Comparison of ENCODE assay signal across 13 mouse cellular contexts in genomic region chr3:96312341-96313098, GRCm38 (mm10). TPM values are rescaled to one million over a fixed set of nuclear protein-coding genes. Genes with fewer than 3 reads are reported as not detected.
DNase-seq lines count a peak whose midpoint lies in the region; ATAC-seq and TF ChIP-seq lines count a peak whose summit lies in the region.
"Had no signal": no experiment of that assay in that cellular context is flagged by ENCODE, and none has a peak within 500 bp of the region (broad histone marks: within the 10 kb centered on the region; RNA-seq: fewer than 3 reads in every experiment).

No protein-coding gene starts in this region.

- no peak overlapping the region for H3K4me2 ChIP-seq in forebrain, embryonic 13.5 days
- no peak overlapping the region for H3K4me2 ChIP-seq in heart, embryonic 11.5 days
- H3K4me2 ChIP-seq: liver, embryonic 15.5 days had no signal

- WGBS in forebrain, embryonic 10.5 days = 74% methylated on average over 8 of the region's 8 CpGs
- WGBS in forebrain, embryonic 13.5 days = 77% methylated on average over 8 of the region's 8 CpGs
- 69% methylated on average over 8 of the region's 8 CpGs for WGBS in embryonic facial prominence, embryonic 10.5 days
- 52% methylated on average over 8 of the region's 8 CpGs for WGBS in heart, embryonic 11.5 days (ENCODE audit: insufficient replicate concordance)

- peaks cover 7% of the 10 kb centered on the region; the same call in 1 of the 2 replicates for H3K4me1 ChIP-seq in forebrain, embryonic 10.5 days
- H3K4me1 ChIP-seq in forebrain, embryonic 13.5 days = no peaks in the 10 kb centered on the region
- peaks cover 9% of the 10 kb centered on the region; the same call in 1 of the 2 replicates for H3K4me1 ChIP-seq in embryonic facial prominence, embryonic 10.5 days
- H3K4me1 ChIP-seq in heart, embryonic 11.5 days (ENCODE audit: control insufficient read depth, insufficient read depth, low read length) = no peaks in the 10 kb centered on the region
- H3K4me1 ChIP-seq: liver, embryonic 15.5 days had no signal

- ATAC-seq in forebrain, embryonic 13.5 days = no peak
- ATAC-seq in heart, embryonic 11.5 days (replicated peaks; ENCODE audit: insufficient number of reproducible peaks, low FRiP score, low TSS enrichment) = no peak
- ATAC-seq: hindbrain, embryonic 16.5 days had no signal

- no peak overlapping the region for H3K4me3 ChIP-seq in forebrain, embryonic 10.5 days
- no peak overlapping the region for H3K4me3 ChIP-seq in forebrain, embryonic 13.5 days
- H3K4me3 ChIP-seq in left cerebral cortex, adult 2 months = no peak overlapping the region
- H3K4me3 ChIP-seq in embryonic facial prominence, embryonic 10.5 days = no peak overlapping the region
- H3K4me3 ChIP-seq in heart, embryonic 11.5 days (ENCODE audit: low read depth, low read length) = no peak overlapping the region
- H3K4me3 ChIP-seq: liver, embryonic 15.5 days had no signal

- no peaks in the 10 kb centered on the region for H3K27me3 ChIP-seq in forebrain, embryonic 10.5 days (ENCODE audit: poor library complexity, severe bottlenecking)
- no peaks in the 10 kb centered on the region for H3K27me3 ChIP-seq in forebrain, embryonic 13.5 days
- no peaks in the 10 kb centered on the region for H3K27me3 ChIP-seq in embryonic facial prominence, embryonic 10.5 days (replicated peaks; ENCODE audit: low read depth, poor library complexity, severe bottlenecking)
- H3K27me3 ChIP-seq in heart, embryonic 11.5 days (ENCODE audit: control insufficient read depth, insufficient read depth, low read length) = no peaks in the 10 kb centered on the region

- no peaks in the 10 kb centered on the region for H3K36me3 ChIP-seq in forebrain, embryonic 10.5 days (replicated peaks)
- H3K36me3 ChIP-seq in forebrain, embryonic 13.5 days (ENCODE audit: poor library complexity, severe bottlenecking) = no peaks in the 10 kb centered on the region
- no peaks in the 10 kb centered on the region for H3K36me3 ChIP-seq in embryonic facial prominence, embryonic 10.5 days (replicated peaks)
- H3K36me3 ChIP-seq in heart, embryonic 11.5 days (ENCODE audit: control insufficient read depth, insufficient read depth, low read length) = no peaks in the 10 kb centered on the region
- H3K36me3 ChIP-seq: liver, embryonic 15.5 days had no signal

- no peak overlapping the region for H3K9ac ChIP-seq in forebrain, embryonic 13.5 days
- H3K9ac ChIP-seq in heart, embryonic 11.5 days (ENCODE audit: low read depth, low read length) = no peak overlapping the region
- H3K9ac ChIP-seq: liver, embryonic 15.5 days had no signal

- no peaks in the 10 kb centered on the region; the same call in 1 of the 2 replicates for H3K9me3 ChIP-seq in forebrain, embryonic 10.5 days
- no peaks in the 10 kb centered on the region for H3K9me3 ChIP-seq in forebrain, embryonic 13.5 days (replicated peaks)
- no peaks in the 10 kb centered on the region for H3K9me3 ChIP-seq in embryonic facial prominence, embryonic 10.5 days
- H3K9me3 ChIP-seq in heart, embryonic 11.5 days (replicated peaks; ENCODE audit: control insufficient read depth, low read length) = no peaks in the 10 kb centered on the region
- H3K9me3 ChIP-seq: liver, embryonic 15.5 days had no signal

- no peak for TF ChIP-seq CTCF in left cerebral cortex, adult 2 months (IDR thresholded peaks at IDR 0.05)

- H3K27ac ChIP-seq in forebrain, embryonic 10.5 days = no peak overlapping the region
- no peak overlapping the region for H3K27ac ChIP-seq in forebrain, embryonic 13.5 days
- H3K27ac ChIP-seq in left cerebral cortex, adult 2 months = no peak overlapping the region
- no peak overlapping the region for H3K27ac ChIP-seq in embryonic facial prominence, embryonic 10.5 days (replicated peaks)
- no peak overlapping the region for H3K27ac ChIP-seq in heart, embryonic 11.5 days (ENCODE audit: low read depth, low read length)
- H3K27ac ChIP-seq: kidney, postnatal 0 days; liver, embryonic 15.5 days had no signal

- peak; percentile 13 for DNase-seq in forebrain, embryonic 10.5 days (ENCODE audit: extremely low spot score, low spot score)
- DNase-seq in left cerebral cortex, postnatal 14 days (ENCODE audit: low spot score in 2 of 2) = peak; percentile 43 to 70
- DNase-seq in left cerebral cortex, adult 2 months (ENCODE audit: extremely low spot score in 1 of 2, low spot score in 2 of 2) = no peak
- DNase-seq in ES-CJ7 (ENCODE audit: low read depth, low spot score) = peak; percentile 85
- DNase-seq in embryonic facial prominence, embryonic 10.5 days (ENCODE audit: low spot score) = peak; percentile 33
- DNase-seq in thymus, postnatal 25 days = no peak
- DNase-seq: cerebellum, adult 9-10 months; thymus, adult 2 months had no signal

- intact Hi-C loops in left cerebral cortex, postnatal 14 days (cut with DNase I) = no loop called here
- intact Hi-C loops in left cerebral cortex, adult 2 months (cut with DNase I) = no loop called here

RNA-seq across cellular contexts. Expression of gene Fcgr1, which starts 18.8 kb away (rescaled TPM):
- 0.84 and 1.3 TPM in 2 replicates for polyA plus RNA-seq in forebrain, embryonic 10.5 days (2016; fragmentation: Nextera tagmentation; extraction: Ambion mirVana)
- polyA plus RNA-seq in forebrain, embryonic 13.5 days (2015; fragmentation: Nextera tagmentation; extraction: Ambion mirVana) = 0.56 and 1.0 TPM in 2 replicates
- 1 to 10 TPM; 2.1 to 2.7 TPM for total RNA-seq in left cerebral cortex, postnatal 14 days (2021)
- total RNA-seq in left cerebral cortex, adult 2 months (2021) = 1 to 10 TPM; 2.0 to 2.7 TPM
- 1.0 and 1.3 TPM in 2 replicates for polyA plus RNA-seq in embryonic facial prominence, embryonic 10.5 days (2016; fragmentation: Nextera tagmentation; extraction: Ambion mirVana)
- polyA plus RNA-seq in heart, embryonic 11.5 days (2014; fragmentation: Nextera tagmentation; extraction: Ambion mirVana) = 0.89 and 1.3 TPM in 2 replicates

RNA-seq across cellular contexts. Expression of gene Hist2h2bb, which starts 43.0 kb away (rescaled TPM):
- 10.2 and 10.5 TPM in 2 replicates for polyA plus RNA-seq in forebrain, embryonic 10.5 days (2016; fragmentation: Nextera tagmentation; extraction: Ambion mirVana)
- polyA plus RNA-seq in forebrain, embryonic 13.5 days (2015; fragmentation: Nextera tagmentation; extraction: Ambion mirVana) = 16.0 and 19.8 TPM in 2 replicates
- total RNA-seq in left cerebral cortex, postnatal 14 days (2021) = 100 to 1,000 TPM; 127 to 148 TPM
- 100 to 1,000 TPM; 136 to 154 TPM for total RNA-seq in left cerebral cortex, adult 2 months (2021)
- polyA plus RNA-seq in embryonic facial prominence, embryonic 10.5 days (2016; fragmentation: Nextera tagmentation; extraction: Ambion mirVana) = 5.8 and 11.3 TPM in 2 replicates
- 6.6 and 7.1 TPM in 2 replicates for polyA plus RNA-seq in heart, embryonic 11.5 days (2014; fragmentation: Nextera tagmentation; extraction: Ambion mirVana)

RNA-seq across cellular contexts. Expression of gene Hist2h3b, which starts 44.1 kb away (rescaled TPM):
- polyA plus RNA-seq in forebrain, embryonic 10.5 days (2016; fragmentation: Nextera tagmentation; extraction: Ambion mirVana) = 48.0 and 48.8 TPM in 2 replicates
- polyA plus RNA-seq in forebrain, embryonic 13.5 days (2015; fragmentation: Nextera tagmentation; extraction: Ambion mirVana) = 105 and 122 TPM in 2 replicates
- 10 to 100 TPM; 56.6 to 91.2 TPM for total RNA-seq in left cerebral cortex, postnatal 14 days (2021)
- total RNA-seq in left cerebral cortex, adult 2 months (2021) = 10 to 100 TPM; 32.7 to 45.5 TPM
- 44.4 and 48.2 TPM in 2 replicates for polyA plus RNA-seq in embryonic facial prominence, embryonic 10.5 days (2016; fragmentation: Nextera tagmentation; extraction: Ambion mirVana)
- polyA plus RNA-seq in heart, embryonic 11.5 days (2014; fragmentation: Nextera tagmentation; extraction: Ambion mirVana) = 24.3 and 29.5 TPM in 2 replicates

RNA-seq across cellular contexts. Expression of gene Hist2h4, which starts 49.4 kb away (rescaled TPM):
- polyA plus RNA-seq in forebrain, embryonic 10.5 days (2016; fragmentation: Nextera tagmentation; extraction: Ambion mirVana) = 12.0 and 14.2 TPM in 2 replicates
- 22.4 and 24.3 TPM in 2 replicates for polyA plus RNA-seq in forebrain, embryonic 13.5 days (2015; fragmentation: Nextera tagmentation; extraction: Ambion mirVana)
- total RNA-seq in left cerebral cortex, postnatal 14 days (2021) = 10 to 100 TPM; 26.2 to 28.6 TPM
- total RNA-seq in left cerebral cortex, adult 2 months (2021) = 10 to 100 TPM; 26.8 to 31.9 TPM
- 12.8 TPM in 2 replicates for polyA plus RNA-seq in embryonic facial prominence, embryonic 10.5 days (2016; fragmentation: Nextera tagmentation; extraction: Ambion mirVana)
- 1.3 and 2.7 TPM in 2 replicates for polyA plus RNA-seq in heart, embryonic 11.5 days (2014; fragmentation: Nextera tagmentation; extraction: Ambion mirVana)

Comparison
In these comparisons a context has a peak if more than half of its experiments do, and no peak if none do; other contexts are left out.
1. DNase-seq: peak in forebrain, embryonic 10.5 days (single experiment), left cerebral cortex, postnatal 14 days (2 of 2), ES-CJ7 (single experiment) and embryonic facial prominence, embryonic 10.5 days (single experiment); none in left cerebral cortex, adult 2 months (0 of 2) and thymus, postnatal 25 days (single experiment).